Mouse (Mus musculus) B cell, adult 2 months (primary cell): ENCODE data around the gene Vmn1r131.
"Not testable (repeated sequence)": the region's sequence is repeated elsewhere in the genome, so short reads cannot be mapped to it uniquely, and the experiment has no call there.

Source experiments
- DNase-seq, 2 experiments: peaks; one replicate each; pipeline ENCODE4 v3.0.0; 2022

Vmn1r131 gene

GRCm38 (mm10) chr7:21545990-21546389, at the start of gene Vmn1r131:
Vmn1r131 (minus strand) TSS chr7:21546090.
- DNase-seq: not testable (repeated sequence)

- DNase-seq: not testable (repeated sequence)
Measured at GRCm38 (mm10) chr7:21511480-21511879, 34.4 kb downstream of the Vmn1r131 start, which contains the start of gene Vmn1r130. Vmn1r130 (plus strand) TSS chr7:21511780.
